Mouse (Mus musculus) neutrophil, adult 83 days (primary cell): ENCODE data around the gene Btaf1. TPM values are rescaled to one million over a fixed set of nuclear protein-coding genes. Genes with fewer than 3 reads are reported as not detected.

ENCODE experiments used
- total RNA-seq, 2 experiments: library from RNA; stranded (reverse); gene quantifications; one replicate each; pipeline ENCODE4 v1.2.4; 2023

Btaf1 gene
- 10 to 100 TPM; 29.0 to 30.8 TPM for total RNA-seq

DNA sequence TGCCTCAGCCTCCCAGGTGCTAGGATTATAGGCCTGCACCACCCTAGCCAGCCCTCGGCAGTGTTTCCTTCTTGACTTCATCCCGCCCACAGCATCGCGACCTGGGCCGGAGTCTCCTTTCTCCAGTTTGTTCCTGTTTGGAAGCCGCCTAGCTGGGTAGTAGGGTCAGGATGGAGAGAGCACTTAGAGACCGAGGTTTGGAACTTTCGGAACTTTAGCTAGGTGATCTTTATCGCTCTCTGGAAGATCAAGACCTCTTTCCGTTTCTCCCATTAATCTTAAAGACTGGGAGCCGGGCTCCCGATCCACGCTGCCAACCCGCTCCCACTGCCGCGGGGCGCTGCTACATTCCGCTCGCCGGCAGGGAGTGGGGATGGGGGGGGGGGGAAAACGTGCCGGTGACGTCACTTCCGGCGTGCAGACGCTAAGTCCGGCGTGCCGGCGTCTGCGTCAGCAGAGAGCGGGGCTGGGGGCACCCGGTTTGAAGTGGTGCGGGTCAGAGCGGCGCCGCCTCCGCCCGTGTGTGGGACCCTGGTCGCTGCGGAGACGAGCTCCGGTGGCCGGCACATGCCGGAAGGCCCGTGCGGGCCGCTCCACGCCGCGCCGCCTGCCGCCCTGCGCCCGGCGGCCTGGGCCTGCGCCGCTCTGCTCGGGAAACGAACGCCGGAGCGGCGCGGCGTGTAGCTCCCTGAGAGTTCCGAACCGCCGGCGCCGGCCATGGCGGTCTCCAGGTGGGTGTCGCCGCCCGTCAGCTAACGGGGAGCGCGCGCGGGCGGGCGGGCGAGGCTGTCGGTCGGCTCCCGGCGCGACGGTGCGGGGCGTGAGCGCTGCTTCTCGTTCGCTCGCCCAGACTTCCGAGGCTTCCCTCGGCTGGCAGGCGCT is at the start of gene Btaf1:
TSS of gene Btaf1 (plus strand) at position 409 of the 882 bp plus-strand sequence.

DNA sequence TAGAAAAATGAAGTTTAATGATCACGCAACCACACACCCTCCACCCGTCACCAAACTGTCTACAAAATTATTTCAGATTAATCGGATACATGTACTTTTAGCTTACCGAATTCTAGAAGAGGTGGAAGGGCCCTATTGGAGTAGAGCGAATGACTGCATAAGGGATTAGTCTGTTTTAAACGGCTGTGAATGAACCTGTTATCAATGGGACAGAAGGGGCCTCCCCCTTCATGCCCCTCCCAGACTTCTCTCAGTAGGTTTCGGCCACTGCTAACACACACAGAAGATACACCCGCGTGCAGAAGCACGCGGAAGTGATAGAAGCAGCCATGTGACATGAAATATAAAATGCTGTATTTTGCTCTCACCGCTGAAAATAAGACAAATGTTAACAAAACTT is 6.4 kb upstream of the Btaf1 start, which contains the start of gene Fgfbp3:
TSS of gene Fgfbp3 (minus strand) at position 150 of the 400 bp plus-strand sequence.

Other genes with a start within 250 kb of the Btaf1 start
- gene Ppp1r3c, start 189.4 kb upstream of the Btaf1 start, total RNA-seq = not detected
- gene Tnks2, start 91.8 kb upstream of the Btaf1 start, total RNA-seq = 10 to 100 TPM; 65.0 to 72.1 TPM
- gene Fgfbp3, start 6.5 kb upstream of the Btaf1 start, total RNA-seq = under 1 TPM in 1 of 2 experiments, not detected in 1; 0.31 TPM